Mouse (Mus musculus) c-Kit-positive CD71-negative TER-119-negative erythroid progenitor cells, embryonic 14.5 days (primary cell): ENCODE measurements at regions not wholly inside any gene's neighbourhood (a gene's known extent, or its start where the extent isn't known, plus 50 kb on each side); places are given as distances from the start of the nearest gene placed in this dataset.

ENCODE experiments used
- DNase-seq: peaks from one replicate; pipeline ENCODE4 v3.0.0-alpha.2; 2013; ENCODE audit warnings: low read depth

DNA sequence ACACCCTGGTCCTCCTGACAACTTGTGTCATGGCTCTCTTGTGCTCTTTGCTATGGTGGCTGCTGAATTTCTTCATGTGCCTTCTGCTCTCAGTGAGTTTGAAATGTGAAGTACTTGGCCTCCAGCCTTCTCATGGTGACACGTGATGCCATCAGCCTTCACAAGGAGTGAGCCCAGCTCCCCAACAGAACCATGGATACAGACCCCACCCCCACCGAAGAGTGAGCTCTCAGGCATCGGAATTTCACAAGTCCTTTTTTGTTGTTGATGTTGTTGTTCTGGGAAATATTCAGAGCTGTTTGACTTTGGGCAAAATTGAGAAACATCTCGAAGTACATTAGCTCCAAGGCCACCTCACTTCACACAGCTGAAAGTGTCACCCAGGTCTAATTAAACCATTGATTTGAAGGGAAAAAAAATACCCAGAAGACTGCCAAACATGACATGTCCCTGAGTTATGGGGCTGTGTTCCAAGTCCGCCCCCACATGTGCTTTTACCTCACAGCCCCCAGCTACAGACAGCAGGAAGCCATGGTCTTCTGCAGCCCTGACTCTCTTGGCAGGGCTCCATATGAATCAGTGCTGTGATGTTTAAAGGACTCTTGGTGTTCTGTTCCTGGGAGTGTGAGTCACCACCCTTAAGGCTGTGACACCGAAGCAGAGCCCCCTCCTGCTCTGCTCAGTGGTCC lies 205.2 kb upstream of the A230072I06Rik start:
- DNase-seq, result no peak

DNA sequence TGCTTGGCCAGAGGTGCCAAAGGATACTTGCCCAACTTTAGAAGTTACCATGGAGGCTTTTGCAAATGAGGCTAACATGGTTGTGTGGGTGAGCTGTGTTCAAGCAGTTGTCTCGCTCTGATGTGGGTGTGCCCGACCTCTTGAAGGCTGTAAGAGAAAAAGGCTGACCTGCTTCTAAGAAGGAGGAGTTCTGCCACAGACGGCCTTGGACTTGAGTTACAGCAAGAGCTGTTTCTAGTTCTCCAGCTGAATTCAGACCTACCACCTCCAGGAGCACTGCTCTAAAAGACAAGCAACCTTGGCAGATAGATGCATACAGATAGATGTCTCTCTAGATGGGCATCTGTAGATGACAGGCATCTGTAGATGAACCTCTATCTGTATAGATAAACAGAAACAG lies 202.7 kb upstream of the A230072I06Rik start:
- no peak for DNase-seq

DNA sequence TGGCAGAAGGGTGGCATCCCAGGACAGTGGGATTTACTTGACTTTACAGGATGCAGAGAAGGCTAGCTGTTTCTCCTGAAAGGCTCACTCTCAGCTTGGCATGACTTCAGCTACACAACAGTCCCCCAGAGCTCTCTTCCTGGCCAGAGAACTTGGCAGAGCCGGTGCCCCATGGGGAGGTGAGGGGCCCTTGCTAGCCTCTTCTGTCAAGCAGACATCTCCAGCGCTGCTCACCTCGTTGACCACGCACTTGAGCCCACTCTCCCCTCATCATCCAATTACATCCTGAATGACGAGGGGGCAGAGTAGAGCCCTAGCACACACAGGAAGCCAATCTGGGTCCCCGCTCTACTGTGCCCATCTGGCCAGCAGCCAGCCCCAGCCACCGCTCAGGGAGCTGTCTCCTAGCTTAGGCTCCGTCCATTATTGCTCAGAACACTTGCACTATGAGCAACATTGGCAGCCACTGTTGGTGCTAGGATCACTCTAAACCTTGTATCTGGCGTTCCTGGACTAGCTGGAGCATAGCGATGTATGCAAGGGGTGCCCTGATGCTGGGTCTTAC lies 201.7 kb upstream of the A230072I06Rik start:
- no peak for DNase-seq

DNA sequence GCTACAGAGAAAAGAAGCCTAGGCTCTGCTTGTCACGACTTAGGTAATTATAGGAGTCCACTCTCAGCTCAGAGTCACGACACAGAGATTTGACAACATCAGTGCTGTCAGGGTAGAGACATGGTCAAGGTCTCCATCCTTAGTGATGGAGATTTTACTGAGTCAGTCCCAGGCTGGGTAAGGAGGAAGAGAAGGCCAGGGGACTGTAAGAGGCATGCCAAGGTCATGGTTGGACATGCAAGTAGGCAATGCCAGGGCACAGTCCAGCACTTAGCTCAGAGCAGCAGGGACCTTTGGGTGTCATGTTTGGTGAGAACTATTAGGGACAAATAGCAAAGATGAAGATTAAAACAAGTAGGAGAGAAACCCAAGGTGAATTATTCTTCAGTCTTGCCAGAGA lies 200.7 kb upstream of the A230072I06Rik start:
- no peak for DNase-seq

DNA sequence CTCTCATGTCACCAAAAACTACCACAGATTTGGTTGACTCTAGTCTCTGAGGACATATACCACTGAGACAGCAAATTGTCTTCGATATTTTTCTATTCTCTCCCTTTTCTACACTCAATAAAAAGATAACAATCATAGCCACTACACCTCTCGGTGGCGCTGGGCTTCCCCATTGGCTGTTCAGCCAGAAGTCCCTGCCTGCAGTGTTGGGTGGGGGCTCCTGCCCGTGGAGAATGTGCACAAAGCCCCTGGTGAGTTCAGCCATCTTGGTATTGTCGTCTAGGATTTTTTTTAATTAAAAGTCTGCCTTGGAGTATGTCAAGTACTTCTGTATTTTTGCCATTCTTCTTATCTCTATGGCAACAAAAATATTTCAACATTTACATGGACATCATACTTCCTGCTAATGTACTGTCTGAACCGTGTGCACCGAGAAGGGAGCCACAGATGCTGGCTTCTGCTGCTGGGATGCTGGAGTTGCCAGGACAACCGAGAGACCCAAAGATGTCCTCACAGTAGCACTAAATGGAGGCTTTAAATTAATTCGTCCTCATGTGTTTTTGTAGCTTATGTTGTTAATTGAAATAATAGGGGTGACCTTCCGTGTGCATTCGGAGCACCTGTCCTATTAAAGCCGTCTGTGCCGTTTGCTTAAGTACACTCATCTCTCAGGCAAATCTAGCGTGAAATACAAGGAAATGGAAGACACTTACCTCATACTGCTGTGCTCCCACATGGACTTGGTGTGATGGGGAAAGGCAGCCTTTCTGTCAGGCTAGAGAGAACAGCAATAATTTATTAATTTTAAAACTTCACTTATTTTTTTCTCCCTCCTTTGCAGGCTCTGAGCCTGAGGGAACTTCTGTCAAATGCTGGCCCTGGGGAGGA lies 199.7 kb upstream of the A230072I06Rik start:
- no peak for DNase-seq

DNA sequence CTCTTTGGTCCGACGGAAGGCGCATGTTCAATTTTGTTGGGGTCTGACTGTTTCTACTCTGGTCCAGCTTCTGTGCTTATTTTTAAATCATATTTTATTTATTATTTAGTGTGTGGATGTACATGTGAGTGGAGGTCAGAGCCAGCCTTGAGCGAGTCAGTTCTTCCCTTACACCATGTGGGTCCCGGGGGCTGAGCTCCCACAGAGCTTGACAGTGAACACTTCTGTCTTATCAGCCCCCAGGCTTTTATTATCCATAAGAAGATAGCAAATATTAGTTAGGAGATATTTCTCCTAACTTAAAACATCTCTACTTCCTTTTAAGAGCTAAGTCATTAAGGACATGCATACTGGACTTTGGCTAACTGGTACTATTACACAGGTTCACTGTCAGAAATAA lies 197.1 kb upstream of the A230072I06Rik start:
- DNase-seq, result no peak

DNA sequence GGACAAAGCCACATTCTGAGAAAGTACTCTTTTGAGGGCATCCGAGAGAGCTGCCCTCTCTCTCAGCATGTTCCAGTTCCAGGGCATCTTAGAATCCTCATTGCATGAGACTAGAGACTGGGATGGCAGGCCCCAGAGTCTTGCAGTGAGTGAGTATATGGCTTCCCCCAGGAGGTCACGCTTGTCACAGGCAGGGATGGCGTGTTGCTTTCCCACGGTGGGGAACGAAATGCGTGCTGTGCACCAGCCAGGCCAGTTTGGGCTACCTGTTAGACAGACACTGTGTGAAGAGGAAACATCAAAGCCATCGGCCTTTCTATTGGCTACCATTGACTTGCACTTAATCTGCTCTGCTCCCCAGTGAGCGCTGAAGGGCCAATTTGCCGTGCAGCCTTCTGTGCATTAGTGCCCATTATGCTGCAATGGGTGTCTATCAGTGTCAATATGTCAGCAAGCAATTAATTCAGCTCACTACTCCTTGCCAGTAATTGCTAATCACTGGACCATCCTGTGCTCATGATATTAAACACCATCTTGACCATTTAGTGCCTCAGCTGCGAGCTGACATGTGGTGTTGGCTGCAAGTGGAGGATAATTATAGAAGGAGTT lies 191.3 kb upstream of the A230072I06Rik start:
- no peak for DNase-seq

DNA sequence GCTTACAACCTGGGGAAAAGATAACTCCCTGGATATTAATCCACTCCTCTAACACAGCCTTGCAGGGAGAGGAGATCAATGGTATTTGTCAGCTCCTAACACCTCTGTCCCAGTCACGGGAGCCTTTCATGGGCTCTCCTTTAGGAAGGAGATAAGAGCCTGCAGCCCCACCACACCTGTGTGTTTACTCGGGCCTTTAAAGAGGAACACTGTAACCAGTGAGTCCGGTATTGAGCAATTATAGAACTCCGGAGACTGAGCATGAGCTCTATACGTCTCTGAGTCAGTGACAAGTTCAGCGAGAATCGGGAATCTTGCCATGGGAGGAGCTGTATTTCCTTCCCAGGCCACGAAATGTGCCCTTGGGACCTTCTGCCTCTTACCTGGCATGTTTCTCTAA lies 178.5 kb upstream of the A230072I06Rik start:
- DNase-seq, result no peak

DNA sequence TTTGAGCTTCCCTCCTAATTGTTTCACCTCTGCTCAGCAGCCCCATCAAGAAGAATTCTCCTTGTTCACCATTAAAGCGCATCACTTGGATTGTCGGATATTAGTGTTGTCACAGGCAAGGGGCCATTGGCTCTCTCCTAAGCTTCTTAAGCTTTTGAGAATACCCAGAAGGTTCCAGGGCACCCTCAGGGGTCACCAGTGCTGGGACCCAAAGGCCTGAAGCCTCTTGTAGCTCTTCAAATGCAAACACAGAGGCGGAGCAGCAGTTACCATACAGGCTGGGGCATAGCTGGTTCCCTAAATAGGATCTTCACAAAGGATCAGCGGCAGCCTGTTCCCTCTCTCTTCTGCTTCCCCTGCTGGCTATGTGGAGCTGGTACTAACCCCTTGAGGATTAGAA lies 175.3 kb upstream of the A230072I06Rik start:
- no peak for DNase-seq

DNA sequence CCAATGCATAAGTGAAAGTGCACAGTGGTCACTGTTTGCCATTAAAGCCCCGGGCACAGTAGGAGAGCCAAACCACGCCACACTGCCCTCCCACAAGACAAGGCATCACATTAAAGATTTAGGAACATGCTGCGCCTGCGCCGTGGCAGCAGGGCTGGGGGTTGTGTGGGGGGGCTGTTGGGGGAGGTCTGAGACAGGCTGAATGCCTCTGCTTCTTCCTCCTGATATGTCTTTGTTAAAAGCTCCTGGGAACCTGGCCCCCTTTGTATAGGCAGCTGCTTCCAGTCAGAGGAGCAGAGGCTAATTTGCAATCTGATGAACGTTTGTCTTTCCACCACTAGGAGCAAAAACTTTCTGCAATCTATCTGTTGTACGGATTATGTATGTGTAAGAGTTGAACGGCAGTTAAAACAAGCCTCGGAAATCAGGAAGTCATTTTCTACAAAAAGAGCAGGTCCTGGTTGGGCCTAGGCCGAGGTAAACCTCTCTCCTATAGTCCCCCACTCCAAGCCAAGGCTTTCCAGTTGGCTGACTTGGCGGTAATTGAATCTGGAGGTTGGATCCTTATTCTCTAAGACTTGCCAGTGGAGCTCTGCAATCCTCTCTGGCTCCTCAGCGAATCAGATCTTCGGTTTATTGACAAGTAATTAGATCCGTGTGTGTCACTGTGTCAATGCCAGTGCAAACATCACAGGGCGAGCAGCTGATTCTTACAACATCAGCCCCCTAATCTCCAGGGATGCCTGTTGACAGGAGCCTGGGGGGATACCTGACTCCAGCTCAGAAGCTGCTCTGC lies 173.3 kb upstream of the A230072I06Rik start:
- DNase-seq, result no peak

DNA sequence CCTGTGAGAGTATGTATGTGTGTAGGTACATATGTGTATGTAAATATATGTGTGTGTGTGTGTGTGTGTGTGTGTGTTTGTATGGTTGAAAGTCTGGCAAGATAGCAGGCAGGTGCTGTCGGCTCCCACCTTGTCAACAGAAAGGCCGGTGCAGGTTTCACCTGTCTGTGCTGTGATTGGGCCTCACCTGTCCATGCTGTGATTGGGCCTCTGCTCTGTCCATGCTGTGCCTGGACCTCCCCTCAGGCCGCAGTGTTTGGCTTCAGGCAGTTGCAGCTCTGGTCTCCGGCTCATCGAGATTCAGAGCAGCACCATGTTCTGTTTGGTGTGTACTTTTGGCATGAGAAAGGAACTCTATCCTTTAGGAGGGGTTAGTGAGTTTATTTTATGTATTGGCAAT lies 170.0 kb upstream of the A230072I06Rik start:
- DNase-seq, result no peak

DNA sequence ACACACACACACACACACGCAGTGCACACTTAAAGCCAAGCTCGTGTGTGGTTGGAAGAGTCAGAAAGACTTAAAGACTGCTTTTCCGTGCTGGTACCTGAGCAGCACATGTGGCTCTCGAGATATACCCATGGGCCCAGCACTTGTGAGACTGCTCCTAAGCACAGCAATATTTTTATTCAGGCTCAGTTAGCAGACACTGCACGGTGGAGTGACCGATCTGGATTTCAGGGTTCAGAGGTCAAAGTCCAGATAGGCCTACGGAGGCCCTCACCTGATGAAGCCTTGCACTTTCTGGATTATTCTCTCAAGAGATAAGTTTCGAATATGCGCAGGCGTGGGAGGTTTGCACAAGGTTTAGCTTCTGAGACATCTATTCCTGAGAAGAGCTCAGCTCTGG lies 167.0 kb upstream of the A230072I06Rik start:
- no peak for DNase-seq

DNA sequence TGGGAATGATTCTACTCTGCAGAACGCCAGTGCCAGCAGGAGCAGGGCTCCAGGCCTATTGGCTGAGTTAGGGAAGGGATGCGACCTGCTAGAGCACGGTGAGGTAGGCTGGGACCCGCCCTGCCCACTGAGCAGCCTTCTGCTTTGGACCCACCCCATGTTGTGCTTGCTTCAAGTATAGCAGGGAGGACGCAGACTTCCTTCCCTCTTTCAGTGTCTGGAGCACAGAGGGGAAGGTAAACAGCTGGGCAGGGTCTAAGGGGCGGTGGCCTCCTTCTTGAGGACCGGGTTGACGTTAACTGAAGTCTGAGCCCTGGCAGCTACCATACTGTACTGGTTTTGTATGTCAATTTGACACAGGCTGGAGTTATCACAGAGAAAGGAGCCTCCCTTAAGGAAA lies 165.6 kb upstream of the A230072I06Rik start:
- no peak for DNase-seq

DNA sequence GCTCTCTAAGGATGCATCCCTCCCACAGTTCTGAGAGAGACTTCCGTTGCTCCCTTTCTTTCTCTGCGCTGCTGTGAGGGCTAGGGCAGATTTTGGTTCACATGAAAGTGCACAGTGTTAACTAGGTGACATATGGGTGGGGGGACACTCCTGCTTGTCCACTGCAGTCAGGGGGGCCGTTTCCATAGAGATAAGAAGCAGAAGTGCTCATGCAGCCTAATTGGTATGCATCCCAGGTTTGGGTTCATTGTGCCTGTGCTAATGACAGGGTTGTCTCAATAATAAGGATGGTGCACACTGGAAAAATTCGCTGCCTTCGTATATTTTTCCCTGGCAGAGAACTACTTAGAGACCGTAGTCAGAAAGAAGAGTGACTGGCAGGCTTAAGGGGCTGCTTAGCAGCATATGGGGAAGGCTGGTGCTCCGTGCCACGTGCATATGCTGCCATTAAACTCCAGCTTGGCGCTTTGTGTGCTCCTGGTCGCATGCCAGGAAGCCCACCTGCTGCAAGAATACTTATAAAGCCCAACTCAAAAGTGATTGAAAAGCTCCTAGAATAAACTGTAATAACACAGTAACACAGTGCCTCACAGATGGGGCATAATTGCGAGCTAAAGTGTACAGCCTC lies 152.1 kb upstream of the A230072I06Rik start:
- DNase-seq, result no peak

DNA sequence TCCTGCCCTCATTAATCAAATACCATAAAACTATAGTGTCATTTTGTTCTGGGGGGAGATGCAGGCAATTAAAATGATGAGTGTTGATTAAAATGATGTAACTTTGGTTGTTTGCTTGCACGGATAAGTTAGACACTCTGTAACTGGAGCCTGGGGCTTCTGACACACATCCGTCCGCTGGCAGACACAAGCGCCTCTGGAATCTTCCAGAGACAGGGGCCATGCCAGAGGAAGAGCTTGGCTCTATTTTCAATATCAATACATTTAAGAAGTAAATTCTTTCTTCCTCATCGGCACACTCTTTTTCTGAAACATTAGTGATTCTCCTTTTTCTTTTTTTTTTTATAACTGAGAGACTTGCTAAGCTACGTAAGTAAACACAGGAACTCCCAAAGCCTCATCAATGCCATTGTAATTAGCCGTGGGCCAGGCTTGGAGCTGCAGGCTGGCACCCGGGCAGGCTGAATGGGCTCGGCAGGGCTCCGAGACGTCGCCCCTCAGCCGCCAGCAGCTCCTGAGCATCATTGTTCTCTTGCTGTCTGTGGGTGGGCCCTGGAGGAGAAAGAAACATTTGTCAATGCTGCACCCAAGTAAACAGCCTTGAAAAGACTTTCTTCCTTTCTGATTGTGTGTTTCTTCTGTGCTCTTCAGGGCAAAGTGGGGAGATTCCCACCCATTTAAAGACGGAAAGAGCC lies 151.4 kb upstream of the A230072I06Rik start:
- DNase-seq, result no peak

DNA sequence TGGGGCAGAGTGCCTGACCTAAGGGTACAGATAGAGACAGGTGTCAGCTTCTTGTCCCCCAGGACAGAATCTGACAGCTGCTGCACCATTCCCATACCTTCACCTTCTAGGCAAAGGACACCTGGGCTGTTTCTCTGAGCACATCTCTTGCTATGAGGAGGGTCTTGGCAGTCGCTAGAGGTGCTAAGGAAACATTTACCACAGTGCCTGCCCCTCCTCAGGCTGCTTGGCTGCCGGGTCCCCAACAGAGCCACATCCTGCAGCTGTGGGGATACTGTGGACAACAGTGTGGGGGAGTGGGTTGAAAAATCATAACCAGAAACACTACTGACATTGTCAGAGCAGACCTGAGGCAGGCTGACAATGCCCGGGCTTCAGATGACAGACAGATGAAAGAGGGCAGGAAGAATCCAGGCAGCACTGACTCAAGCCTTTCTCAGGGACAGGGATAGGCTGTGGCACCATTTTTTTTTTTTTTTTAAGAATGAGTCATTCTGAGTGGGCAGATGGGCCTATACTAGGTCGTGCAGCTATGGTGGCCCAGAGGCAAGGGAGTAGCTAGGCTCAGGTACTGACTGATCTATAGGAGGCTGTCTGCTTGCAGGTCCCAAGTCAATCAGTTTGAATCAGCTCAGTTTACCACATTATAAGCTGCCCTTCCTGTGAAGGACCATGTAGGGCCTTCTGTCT lies 150.7 kb upstream of the A230072I06Rik start:
- no peak for DNase-seq

DNA sequence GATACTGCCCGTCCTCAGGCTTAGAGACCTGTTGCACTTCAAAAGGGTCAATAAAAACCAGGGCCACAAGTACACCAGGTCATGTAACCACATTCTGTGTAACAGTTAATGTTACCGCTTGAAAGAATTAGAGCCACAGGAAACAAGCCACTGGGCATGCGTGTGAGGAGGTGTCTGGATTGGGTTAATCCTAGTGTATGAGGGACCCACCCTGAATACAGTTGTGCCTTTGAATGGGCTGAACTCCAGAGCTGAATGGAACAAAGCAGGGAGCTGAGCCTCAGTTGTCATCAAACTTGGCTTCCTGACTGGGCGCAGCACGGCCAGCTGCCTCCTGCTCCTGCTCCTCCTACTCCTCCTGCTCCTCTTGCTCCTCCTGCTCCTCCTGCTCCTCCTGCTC lies 148.0 kb upstream of the A230072I06Rik start:
- no peak for DNase-seq

DNA sequence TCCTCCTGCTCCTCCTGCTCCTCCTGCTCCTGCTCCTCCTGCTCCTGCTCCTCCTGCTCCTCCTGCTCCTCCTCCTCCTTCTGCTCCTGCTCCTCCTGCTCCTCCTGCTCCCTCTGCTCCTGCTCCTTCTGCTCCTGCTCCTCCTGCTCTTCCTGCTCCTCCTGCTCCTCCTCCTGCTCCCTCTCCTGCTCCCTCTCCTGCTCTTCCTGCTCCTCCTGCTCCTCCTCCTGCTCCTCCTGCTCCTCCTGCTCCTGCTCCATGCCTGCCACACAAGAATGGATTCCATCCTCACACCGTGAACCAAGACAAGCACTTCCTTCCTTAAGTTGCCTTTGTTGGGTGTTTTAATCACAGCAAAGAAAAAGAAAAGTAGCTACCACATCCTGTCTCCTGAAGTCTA lies 144.4 kb upstream of the A230072I06Rik start:
- DNase-seq, result no peak

DNA sequence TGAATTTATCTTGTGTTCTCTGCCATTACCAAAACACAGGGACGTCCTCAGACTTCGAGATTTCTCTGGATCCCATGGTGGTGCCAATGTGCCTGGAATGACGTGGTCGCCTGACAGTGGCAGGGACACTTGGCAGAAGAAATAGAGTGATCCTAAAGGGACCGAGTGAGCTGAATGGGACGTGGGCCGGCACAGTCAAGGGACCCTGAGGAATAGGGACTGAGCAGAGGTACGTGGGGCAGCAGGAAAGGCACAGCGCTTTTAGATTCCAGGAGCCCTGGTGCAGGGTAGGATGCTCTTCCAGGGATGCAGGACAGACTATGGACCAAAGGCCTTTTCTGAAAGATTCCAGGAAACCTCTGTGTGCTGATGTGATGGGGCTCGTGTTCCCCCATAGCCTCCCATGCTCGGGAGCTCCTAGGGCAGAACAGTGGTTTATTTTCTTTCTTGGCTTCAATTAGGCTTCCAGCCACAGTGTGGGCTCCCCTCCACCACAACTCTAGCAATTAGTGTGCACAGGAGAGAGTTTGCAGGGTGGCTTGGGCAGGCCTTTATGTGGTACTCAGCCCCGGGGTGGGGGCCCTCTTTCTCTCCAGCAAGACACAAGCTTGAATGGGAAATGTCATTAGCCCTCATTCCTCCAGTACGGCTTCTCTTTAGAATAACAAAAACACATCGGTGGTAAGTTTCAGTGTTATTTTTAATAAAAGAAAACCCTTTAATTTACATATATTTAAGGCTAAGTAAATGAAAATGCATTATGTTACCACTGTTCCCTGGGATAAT lies 143.0 kb upstream of the A230072I06Rik start:
- no peak for DNase-seq

DNA sequence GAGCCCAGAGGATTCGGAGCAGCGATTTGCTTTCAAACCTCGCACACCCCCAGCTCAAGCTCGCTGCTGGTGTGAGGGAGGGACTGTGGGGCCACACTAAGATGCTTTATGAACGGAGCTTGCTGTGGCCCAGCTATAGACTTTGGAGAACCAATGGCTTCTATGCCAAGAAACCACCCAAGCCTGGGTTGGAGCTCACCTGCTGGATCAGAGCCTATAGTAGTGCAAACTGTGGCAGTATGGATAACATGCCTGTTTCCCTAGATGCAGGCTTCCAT lies 142.5 kb upstream of the A230072I06Rik start:
- DNase-seq, result no peak
